Mouse (Mus musculus) R1 (cell line): ENCODE results near the gene Cnep1r1.
A peak's percentile ranks its signal among the peaks of the same experiment; 100 is the strongest.

Experiments
- DNase-seq: peaks from one replicate; pipeline ENCODE4 v3.0.0-alpha.2; 2018; ENCODE audit warnings: low read depth, low spot score

Gene Cnep1r1

DNA sequence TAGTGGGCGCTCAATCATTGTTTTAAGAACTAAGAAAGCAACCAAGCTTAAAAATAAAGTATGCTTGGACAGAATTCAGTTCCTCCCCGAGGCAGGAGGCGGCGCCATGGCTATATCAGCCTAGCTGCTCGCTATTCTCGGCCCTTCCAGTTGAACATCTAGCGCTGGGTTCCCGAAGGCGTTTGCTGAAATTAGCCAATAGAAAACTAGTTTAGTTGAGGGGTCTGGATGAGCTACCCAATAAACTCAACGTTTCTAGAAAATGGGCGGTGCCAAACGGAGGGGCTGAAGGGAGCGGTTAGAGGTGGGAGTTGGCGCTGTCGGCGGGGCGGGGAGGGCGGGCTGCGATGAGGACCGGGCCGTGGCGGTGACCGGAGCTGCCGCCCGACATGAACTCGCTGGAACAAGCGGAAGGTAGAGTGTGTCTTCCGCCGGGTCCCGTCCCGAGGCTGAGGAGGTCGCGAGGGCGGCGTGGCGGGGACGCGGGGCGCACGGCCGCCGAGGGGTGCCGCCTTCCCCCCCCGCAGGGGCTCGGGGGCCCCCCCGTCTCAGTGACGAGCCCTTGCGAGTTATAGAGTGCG lies at the start of gene Cnep1r1:
Cnep1r1 (plus strand) TSS at position 314 of the 581 bp plus-strand sequence.
- peak; percentile 98 for DNase-seq

DNA sequence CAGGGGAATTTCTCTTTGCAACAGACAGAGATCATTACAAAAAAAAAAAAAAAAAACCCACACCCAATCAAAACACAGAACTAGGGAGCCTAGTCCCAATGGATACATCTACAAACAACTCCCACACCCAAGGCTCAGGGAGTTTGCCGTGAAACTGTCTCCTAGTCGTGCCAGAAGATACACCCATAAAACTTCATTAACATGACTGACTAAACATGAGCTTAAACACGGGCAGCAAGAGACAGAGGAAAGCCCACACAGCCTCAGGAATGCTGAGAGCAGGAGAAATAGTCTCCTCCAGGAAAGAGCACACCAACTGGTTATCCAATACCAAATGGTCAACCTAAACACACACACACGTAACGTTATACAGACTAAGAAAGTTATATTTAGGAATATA lies 36.4 kb upstream of the Cnep1r1 start:
- DNase-seq: no peak

DNA sequence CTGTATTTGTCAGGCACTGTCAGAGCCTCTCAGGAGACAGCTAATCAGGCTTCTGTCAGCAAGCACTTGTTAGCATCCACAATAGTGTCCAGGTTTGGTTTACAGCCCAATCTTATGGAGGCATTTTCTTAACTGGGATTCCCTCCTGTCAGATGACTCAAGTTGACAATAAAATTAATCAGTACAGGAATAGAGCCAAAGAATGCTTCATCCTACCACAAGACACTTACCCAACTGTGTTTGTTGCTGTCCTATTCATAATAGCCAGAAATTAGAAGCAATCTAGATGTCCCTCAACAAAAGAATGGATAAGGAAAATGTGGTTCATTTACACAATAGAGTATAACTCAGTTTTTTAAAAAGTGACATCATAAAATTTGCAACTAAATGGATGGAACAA lies 30.6 kb upstream of the Cnep1r1 start:
- no peak for DNase-seq

GRCm38 (mm10) chr8:88091661-88092060 lies 26.9 kb upstream of the Cnep1r1 start:
- DNase-seq: no peak

GRCm38 (mm10) chr8:88093367-88093766 lies 25.2 kb upstream of the Cnep1r1 start:
- no peak for DNase-seq

DNA sequence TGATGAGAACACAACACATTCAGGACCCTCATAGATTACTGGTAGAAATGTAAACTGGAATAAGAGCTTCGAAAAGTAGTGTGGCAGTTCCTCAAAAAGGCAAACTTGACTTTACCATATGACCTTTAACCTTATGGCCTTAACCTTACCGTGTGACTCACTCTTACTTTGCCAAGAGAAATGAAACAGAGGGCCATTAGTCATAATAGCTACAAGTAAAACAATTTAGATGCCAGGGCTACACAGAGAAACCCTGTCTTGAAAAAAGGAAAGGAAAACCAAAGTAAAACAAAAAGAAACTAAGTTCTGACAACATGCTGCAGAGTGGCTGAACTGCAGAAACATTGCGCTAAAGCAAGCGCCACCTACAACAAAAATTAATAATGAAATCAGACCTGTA lies 19.7 kb upstream of the Cnep1r1 start:
- no peak for DNase-seq

GRCm38 (mm10) chr8:88099526-88099925 lies 19.0 kb upstream of the Cnep1r1 start:
- peak; percentile 71 for DNase-seq

DNA sequence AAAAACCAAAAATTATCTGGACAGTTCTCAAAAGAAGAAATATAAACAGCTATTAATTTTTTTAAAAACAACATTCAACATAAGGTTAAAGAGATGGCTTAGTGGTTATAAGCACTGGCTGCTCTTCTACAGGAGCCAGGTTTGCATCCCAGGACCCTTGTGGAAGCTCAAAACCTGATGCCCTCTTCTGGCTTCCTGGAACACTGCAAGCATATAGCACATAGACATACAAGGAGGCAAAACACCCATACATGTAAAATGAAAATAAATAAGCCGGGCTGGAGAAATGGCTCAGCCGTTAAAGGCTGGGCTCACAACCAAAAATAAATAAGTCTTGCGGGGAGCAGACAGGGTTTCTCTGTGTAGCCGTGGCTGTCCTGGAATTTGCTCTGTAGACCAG lies 9.3 kb upstream of the Cnep1r1 start:
- DNase-seq: peak; percentile 76

DNA sequence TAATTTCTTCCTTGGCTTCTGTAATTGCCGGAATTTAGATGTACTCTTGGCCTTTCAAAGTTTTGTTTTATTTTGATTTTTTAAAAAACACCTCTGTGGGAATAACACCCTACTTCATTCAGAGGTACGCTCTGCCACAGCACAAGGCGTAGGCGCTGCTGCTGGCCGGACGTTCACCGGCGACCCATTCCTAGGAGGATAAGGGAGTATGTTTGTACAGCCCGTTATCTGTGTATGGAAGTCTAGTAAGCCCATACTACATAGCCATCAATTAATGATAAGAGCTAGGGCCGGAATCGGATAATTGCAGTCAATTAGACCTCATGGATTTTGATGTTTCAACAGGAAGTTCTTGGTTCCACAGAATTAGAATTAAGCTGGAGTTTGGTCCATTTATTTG lies 507 bp downstream of the Cnep1r1 start:
- DNase-seq: peak; percentile 16

DNA sequence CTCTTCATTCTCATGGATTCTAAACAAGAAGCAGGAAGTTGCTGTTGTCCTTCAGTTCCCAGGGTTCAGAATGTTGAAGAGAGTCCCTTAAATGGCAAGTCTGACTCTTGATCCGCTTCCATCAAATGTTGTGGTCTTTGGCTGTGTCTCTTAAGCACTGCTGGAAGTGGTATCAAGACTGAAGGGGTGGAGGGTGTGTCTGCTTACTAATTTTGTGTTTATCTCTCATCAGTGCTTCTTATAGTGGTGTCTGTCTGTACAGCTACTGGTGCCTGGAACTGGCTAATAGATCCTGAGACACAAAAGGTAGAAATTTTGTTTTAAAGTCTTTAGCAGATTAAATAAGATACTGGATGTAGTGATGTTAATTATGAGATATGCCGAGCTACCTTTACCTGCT lies 6.3 kb downstream of the Cnep1r1 start:
- DNase-seq: no peak

DNA sequence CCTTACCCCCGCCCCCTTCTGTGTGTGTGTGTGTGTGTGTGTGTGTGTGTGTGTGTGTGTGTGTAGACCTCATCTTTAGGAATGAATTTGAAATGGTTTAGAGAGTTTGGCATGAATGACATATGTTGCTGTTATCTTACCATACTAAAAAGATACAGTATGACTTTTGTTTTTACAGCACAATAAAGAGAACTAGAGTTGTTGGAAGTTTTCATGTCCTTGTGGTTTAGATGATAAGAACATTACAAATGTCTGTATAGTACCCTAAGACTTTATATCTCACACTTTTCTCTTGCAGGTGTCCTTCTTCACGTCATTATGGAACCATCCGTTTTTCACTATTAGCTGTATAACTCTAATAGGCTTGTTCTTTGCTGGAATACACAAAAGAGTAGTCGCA lies 10.8 kb downstream of the Cnep1r1 start:
- DNase-seq: no peak

GRCm38 (mm10) chr8:88130754-88131317 lies 12.3 kb downstream of the Cnep1r1 start:
- no peak for DNase-seq

DNA sequence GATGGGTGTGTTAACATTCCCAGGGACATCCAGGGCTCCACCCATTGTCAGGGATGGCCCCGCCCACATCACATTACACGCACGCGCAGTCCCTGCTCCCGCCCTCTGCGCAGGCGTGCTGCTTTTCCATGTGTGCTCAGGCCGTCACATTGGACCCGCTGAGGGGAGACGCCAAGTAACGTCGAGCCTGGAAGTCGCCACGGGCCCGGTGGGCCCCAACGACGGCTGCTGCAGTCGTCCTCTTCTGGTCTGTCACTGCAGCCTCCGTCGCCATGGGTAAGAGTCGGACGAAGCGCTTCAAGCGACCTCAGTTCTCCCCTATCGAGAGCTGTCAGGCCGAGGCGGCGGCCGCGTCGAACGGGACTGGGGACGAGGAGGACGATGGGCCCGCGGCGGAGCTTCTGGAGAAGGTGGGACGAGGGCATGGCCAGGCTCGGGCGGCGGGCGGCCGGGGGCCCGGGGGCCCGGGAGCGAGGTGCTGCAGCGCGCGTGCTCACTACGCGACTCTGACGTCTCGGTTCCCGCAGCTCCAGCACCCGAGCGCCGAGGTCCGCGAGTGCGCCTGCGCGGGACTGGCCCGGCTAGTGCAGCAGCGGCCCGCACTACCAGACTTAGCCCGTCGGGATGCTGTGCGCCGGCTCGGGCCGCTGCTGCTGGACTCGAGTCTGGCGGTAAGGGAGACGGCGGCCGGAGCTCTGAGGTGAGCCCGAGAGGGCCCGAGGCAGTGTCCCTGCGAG lies 19.3 kb downstream of the Cnep1r1 start, which contains the start of gene Heatr3:
Heatr3 (plus strand) TSS at position 108 of the 737 bp plus-strand sequence.
- DNase-seq: peak; percentile 95

- DNase-seq: peak; percentile 28
Observed at GRCm38 (mm10) chr8:88139256-88139655, 20.7 kb downstream of the Cnep1r1 start.

- DNase-seq: peak; percentile 73
Observed at GRCm38 (mm10) chr8:88141629-88142028, 23.1 kb downstream of the Cnep1r1 start.

- DNase-seq: no peak
Observed at GRCm38 (mm10) chr8:88144041-88144440, 25.5 kb downstream of the Cnep1r1 start.

- no peak for DNase-seq
Observed at GRCm38 (mm10) chr8:88150910-88151371, 32.4 kb downstream of the Cnep1r1 start.

- DNase-seq: no peak
Observed at GRCm38 (mm10) chr8:88160237-88160995, 41.8 kb downstream of the Cnep1r1 start.

GRCm38 (mm10) chr8:88161439-88161838 lies 42.9 kb downstream of the Cnep1r1 start:
- peak; percentile 84 for DNase-seq

GRCm38 (mm10) chr8:88175264-88175663 lies 56.7 kb downstream of the Cnep1r1 start:
- DNase-seq: no peak

GRCm38 (mm10) chr8:88177291-88177690 lies 58.7 kb downstream of the Cnep1r1 start:
- peak; percentile 53 for DNase-seq

- DNase-seq: no peak
Observed at GRCm38 (mm10) chr8:88183121-88183520, 64.6 kb downstream of the Cnep1r1 start.
